Mouse (Mus musculus): ENCODE data around the gene Lpcat1. TPM values are rescaled to one million over a fixed set of nuclear protein-coding genes. Genes with fewer than 3 reads are reported as not detected.

The Lpcat1 gene
- polyA plus RNA-seq, 1 experiment from 2014 or later, result 77.9 TPM

- WGBS (ENCODE audit: insufficient replicate concordance), result 50% methylated on average over 15 of the region's 15 CpGs
- Histone ChIP-seq H3K9me3 (replicated peaks) (no peaks in the 10 kb centered on the region), H3K27ac (peak overlapping the region; percentile 76), H3K27me3 (no peaks in the 10 kb centered on the region), H3K9ac (peak overlapping the region; percentile 66), H3K4me2 (peak overlapping the region; percentile 38), H3K4me1 (replicated peaks) (peaks cover 67% of the 10 kb centered on the region), H3K4me3 (replicated peaks) (no peak overlapping the region), H3K36me3 (no peaks in the 10 kb centered on the region)
- DNase-seq (peak; percentile 49), ATAC-seq (ENCODE audit: low read depth) (peak; percentile 86)
Measured at GRCm38 (mm10) chr13:73433681-73434535, 33.1 kb upstream of the Lpcat1 start.

DNA sequence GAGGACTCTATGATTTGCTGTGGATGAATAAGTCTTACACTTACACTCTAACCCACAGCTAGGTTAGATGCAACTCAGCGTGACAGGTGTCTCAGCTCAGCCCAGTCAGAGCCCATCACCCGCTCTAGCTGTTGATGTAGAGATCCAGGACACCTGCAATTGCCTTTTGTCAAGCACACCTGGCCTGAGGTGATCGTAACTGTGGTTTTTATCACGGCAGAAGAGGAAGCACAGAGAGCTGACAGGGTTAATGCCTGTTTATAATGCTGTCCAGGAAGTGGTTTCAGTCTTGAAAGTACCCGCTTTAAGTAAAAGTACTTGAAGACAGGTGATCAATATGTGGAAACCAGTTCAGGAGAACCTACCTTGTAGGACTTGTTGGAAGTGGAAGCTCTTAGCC lies 32.3 kb upstream of the Lpcat1 start:
- Histone ChIP-seq H3K36me3 (no peaks in the 10 kb centered on the region), H3K4me3 (replicated peaks) (no peak overlapping the region), H3K4me1 (replicated peaks) (peaks cover 70% of the 10 kb centered on the region), H3K27ac (peak overlapping the region; percentile 77), H3K9ac (peak overlapping the region; percentile 66), H3K9me3 (replicated peaks) (no peaks in the 10 kb centered on the region), H3K4me2 (no peak overlapping the region), H3K27me3 (no peaks in the 10 kb centered on the region)
- 62% methylated on average over 5 of the region's 5 CpGs for WGBS (ENCODE audit: insufficient replicate concordance)
- no peak for DNase-seq
- no peak for ATAC-seq (ENCODE audit: low read depth)

DNA sequence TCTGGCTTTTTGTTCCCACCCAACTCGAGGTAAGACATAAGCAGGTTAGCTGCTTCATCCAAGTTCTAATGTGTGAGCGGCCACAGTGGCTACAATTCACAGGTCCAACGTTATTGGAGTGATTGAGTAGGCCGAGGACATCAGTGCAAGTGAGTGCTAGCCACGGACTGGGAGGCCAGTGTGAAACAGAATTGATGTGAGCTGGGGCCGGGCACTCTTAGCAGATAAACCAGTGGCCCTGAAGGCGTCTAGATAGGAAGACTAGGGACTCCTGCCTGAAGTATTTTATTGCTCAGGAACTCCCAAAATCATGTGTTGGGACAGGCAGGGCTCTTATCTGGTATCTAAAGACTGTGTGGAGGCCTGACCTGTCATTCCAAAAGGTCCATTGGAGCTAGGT lies 31.3 kb upstream of the Lpcat1 start:
- H3K4me1 ChIP-seq (replicated peaks), result peaks cover 77% of the 10 kb centered on the region
- ATAC-seq (ENCODE audit: low read depth) (peak; percentile 49), DNase-seq (no peak)
- H3K4me3 ChIP-seq (replicated peaks), result no peak overlapping the region
- peak overlapping the region; percentile 66 for H3K9ac ChIP-seq
- H3K27ac ChIP-seq, result peak overlapping the region; percentile 77
- WGBS (ENCODE audit: insufficient replicate concordance), result 53% methylated on average over 7 of the region's 7 CpGs
- no peaks in the 10 kb centered on the region for H3K36me3 ChIP-seq
- no peaks in the 10 kb centered on the region for H3K9me3 ChIP-seq (replicated peaks)
- H3K27me3 ChIP-seq, result no peaks in the 10 kb centered on the region
- H3K4me2 ChIP-seq, result no peak overlapping the region

DNA sequence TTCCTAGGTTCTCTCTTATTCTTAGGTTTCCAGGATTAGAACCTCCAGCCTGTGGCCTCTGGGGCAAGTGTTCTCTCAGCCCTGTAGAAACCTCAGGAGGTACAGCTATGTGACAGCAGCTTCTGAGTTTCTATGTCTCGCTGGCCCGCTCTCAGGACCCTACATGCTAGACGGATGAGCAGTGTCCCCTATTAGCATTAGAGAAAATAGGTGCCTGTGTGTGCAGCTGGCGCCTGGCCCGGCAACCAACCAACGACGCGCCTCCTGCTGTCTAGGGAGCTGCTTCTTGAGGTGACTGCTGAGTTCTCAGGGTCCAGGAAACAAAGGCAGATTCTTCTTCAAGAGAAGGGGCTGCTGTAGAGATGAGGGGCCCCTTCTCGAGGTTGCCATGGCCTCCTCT lies 27.9 kb upstream of the Lpcat1 start:
- H3K36me3 ChIP-seq, result no peaks in the 10 kb centered on the region
- H3K27me3 ChIP-seq, result no peaks in the 10 kb centered on the region
- peak overlapping the region; percentile 29; the same call in 1 of the 2 replicates for H3K9ac ChIP-seq
- DNase-seq, result no peak
- 78% methylated on average over 9 of the region's 9 CpGs for WGBS (ENCODE audit: insufficient replicate concordance)
- H3K9me3 ChIP-seq (replicated peaks), result no peaks in the 10 kb centered on the region
- no peak overlapping the region for H3K4me2 ChIP-seq
- ATAC-seq (ENCODE audit: low read depth), result no peak
- H3K4me1 ChIP-seq (replicated peaks), result peaks cover 78% of the 10 kb centered on the region
- H3K27ac ChIP-seq, result peak overlapping the region; percentile 63
- no peak overlapping the region for H3K4me3 ChIP-seq (replicated peaks)

- no peak overlapping the region for H3K4me3 ChIP-seq (replicated peaks)
- no peaks in the 10 kb centered on the region for H3K27me3 ChIP-seq
- 79% methylated on average over 4 of the region's 4 CpGs for WGBS (ENCODE audit: insufficient replicate concordance)
- DNase-seq (no peak), ATAC-seq (ENCODE audit: low read depth) (no peak)
- H3K4me1 ChIP-seq (replicated peaks), result peaks cover 78% of the 10 kb centered on the region
- H3K36me3 ChIP-seq, result no peaks in the 10 kb centered on the region
- H3K9me3 ChIP-seq (replicated peaks), result no peaks in the 10 kb centered on the region
- H3K4me2 ChIP-seq, result no peak overlapping the region
- H3K27ac ChIP-seq, result peak overlapping the region; percentile 99
- peak overlapping the region; percentile 44 for H3K9ac ChIP-seq
Measured at GRCm38 (mm10) chr13:73441032-73441431, 26.0 kb upstream of the Lpcat1 start.

DNA sequence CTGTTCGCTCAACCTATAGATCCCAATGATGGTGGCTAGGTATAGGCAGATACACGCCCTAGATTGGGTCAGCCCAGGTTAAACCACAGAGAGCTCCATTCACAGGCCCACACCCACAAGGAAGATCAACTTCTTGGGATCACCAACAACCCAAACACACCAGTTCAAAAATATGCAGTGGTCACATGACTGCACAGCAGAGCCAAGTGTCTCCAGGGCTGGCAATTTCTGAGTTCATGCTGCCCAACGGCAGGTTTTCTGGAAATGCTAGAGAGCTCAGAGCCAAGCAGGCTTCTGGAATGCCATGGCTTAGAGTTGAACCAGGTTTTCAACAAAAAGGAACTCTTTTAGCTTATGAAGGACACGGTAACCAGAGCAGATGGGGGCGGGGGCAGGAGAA lies 25.3 kb upstream of the Lpcat1 start:
- H3K27ac ChIP-seq, result peak overlapping the region; percentile 99
- 73% methylated on average over 5 of the region's 5 CpGs for WGBS (ENCODE audit: insufficient replicate concordance)
- H3K4me3 ChIP-seq (replicated peaks), result no peak overlapping the region

DNA sequence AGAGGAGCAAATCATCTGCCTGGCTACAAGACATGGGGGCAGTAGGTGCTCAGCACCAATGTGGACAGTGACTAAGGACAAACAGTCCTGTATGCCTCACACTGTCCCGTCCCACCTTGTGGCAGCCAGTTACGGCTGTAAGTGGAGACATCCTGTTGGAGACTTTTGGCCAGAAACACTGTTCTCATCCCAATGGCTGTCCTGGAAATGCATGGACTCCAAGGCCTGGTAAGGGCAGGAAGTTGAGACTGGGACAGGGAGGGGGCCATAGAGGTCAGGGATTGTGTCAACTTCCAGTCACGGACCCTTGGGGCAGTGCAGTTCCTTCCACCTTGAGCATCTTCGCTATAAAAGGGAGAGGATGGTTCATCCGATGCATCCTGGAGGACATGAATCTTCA lies 24.6 kb upstream of the Lpcat1 start:
- Histone ChIP-seq H3K27ac (peak overlapping the region; percentile 99), H3K4me2 (no peak overlapping the region), H3K9ac (peak overlapping the region; percentile 73), H3K4me1 (replicated peaks) (peaks cover 78% of the 10 kb centered on the region), H3K9me3 (replicated peaks) (no peaks in the 10 kb centered on the region), H3K4me3 (replicated peaks) (no peak overlapping the region), H3K36me3 (no peaks in the 10 kb centered on the region), H3K27me3 (no peaks in the 10 kb centered on the region)
- DNase-seq, result no peak
- 83% methylated on average over 5 of the region's 5 CpGs for WGBS (ENCODE audit: insufficient replicate concordance)
- ATAC-seq (ENCODE audit: low read depth), result no peak

More for the DNA sequence above, 25.3 kb upstream of the Lpcat1 start:
- ATAC-seq (ENCODE audit: low read depth) (no peak), DNase-seq (no peak)
- Histone ChIP-seq H3K9me3 (replicated peaks) (no peaks in the 10 kb centered on the region), H3K27me3 (no peaks in the 10 kb centered on the region), H3K4me2 (no peak overlapping the region), H3K4me1 (replicated peaks) (peaks cover 78% of the 10 kb centered on the region), H3K36me3 (no peaks in the 10 kb centered on the region), H3K9ac (peak overlapping the region; percentile 44)

DNA sequence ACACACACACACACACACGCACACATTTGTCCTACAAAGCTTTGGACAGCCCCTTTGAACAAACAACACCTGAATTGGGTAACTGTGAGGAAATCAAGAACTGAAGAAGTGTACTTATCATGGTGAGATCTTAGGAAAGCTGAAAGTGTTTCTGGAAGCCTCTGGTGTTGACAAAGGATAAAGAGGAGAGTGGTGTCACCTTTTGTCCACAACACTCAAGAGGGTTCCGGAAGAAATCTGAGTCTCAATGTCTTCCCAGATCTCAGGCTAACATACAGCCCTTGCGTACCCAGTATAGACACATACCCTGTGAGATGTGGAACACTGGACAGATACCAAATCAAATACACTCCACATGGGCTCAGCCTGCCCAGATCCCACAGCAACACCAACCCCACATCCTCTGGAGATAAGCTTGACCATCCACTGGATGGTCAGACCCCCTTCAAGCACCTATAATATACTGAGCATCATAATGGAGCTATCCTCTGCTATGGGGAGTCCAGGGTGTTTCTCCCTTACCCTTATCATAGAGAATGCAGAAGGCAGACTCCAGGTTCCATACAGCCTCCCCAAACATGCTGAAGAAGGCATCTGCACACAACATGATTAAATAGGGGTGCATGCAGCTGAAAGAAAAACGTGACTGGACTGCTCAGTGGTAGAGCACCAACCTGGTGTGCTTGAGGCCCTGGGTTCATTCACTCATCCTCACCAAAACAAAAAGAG lies 23.7 kb upstream of the Lpcat1 start:
- Histone ChIP-seq H3K9ac (peak overlapping the region; percentile 73), H3K4me3 (replicated peaks) (0 out of 2 replicates have a peak overlapping the region, but pooled peaks have one; percentile 7), H3K36me3 (no peaks in the 10 kb centered on the region), H3K27ac (peak overlapping the region; percentile 99), H3K27me3 (no peaks in the 10 kb centered on the region), H3K4me2 (peak overlapping the region; percentile 54), H3K9me3 (replicated peaks) (no peaks in the 10 kb centered on the region), H3K4me1 (replicated peaks) (peaks cover 86% of the 10 kb centered on the region)
- ATAC-seq (ENCODE audit: low read depth) (peak; percentile 91), DNase-seq (peak; percentile 73)
- 48% methylated on average over 4 of the region's 4 CpGs for WGBS (ENCODE audit: insufficient replicate concordance)

DNA sequence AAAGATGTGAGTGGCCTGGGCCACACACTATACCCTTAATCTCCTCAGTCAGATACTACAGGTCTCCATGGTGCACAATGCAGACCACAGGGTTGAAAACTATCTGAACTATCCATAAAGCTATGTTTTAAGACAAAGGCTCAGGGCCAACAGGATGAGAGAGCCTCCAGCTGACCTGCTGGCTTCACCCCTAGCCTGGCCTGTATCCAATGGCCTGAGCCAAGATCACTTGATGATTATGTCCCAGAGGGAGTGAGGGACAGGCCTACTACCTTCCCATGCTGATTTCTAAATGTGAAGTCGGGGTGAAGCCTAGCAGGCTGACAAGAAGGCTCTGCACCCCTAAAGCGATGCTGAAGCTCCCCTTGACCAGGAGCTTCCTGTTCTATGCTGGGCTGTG lies 21.9 kb upstream of the Lpcat1 start:
- H3K9me3 ChIP-seq (replicated peaks), result no peaks in the 10 kb centered on the region
- H3K4me3 ChIP-seq (replicated peaks), result no peak overlapping the region
- DNase-seq, result no peak
- peak overlapping the region; percentile 73 for H3K9ac ChIP-seq
- no peak for ATAC-seq (ENCODE audit: low read depth)
- no peaks in the 10 kb centered on the region for H3K36me3 ChIP-seq
- WGBS (ENCODE audit: insufficient replicate concordance), result 70% methylated on average over 2 of the region's 2 CpGs
- peak overlapping the region; percentile 99 for H3K27ac ChIP-seq
- peaks cover 95% of the 10 kb centered on the region for H3K4me1 ChIP-seq (replicated peaks)
- peak overlapping the region; percentile 66; the same call in 1 of the 2 replicates for H3K4me2 ChIP-seq
- H3K27me3 ChIP-seq, result no peaks in the 10 kb centered on the region

GRCm38 (mm10) chr13:73446076-73446475 lies 20.9 kb upstream of the Lpcat1 start:
- ATAC-seq (ENCODE audit: low read depth) (peak; percentile 81), DNase-seq (peak; percentile 74)
- no peaks in the 10 kb centered on the region for H3K36me3 ChIP-seq
- H3K4me2 ChIP-seq, result peak overlapping the region; percentile 66
- no peaks in the 10 kb centered on the region for H3K9me3 ChIP-seq (replicated peaks)
- H3K9ac ChIP-seq, result peak overlapping the region; percentile 73
- H3K4me3 ChIP-seq (replicated peaks), result peak overlapping the region; percentile 22
- WGBS (ENCODE audit: insufficient replicate concordance), result 10% methylated on average over 2 of the region's 2 CpGs
- peak overlapping the region; percentile 99 for H3K27ac ChIP-seq
- H3K27me3 ChIP-seq, result no peaks in the 10 kb centered on the region
- peaks cover 95% of the 10 kb centered on the region for H3K4me1 ChIP-seq (replicated peaks)

DNA sequence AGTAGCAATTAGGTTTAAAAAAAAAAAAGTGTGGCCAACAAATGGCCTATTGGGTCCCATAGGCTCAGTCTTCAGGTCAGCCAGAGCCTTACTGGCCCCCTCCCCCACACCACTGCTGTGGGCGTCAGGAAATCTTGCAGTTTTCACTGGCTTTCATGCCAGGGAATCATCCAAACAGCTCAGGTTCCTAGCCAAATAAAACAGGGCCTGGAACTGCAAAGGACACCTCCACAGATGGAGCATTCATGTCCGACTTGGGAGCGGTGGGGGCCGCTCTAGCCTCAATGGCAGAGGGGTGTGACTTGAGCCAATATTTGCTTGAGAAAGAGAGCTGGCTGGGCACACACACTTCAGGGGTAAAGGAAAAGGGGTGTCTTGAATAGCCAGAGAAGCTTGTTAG lies 20.5 kb upstream of the Lpcat1 start:
- no peak for DNase-seq
- H3K4me2 ChIP-seq, result peak overlapping the region; percentile 66
- H3K9me3 ChIP-seq (replicated peaks), result no peaks in the 10 kb centered on the region
- peak overlapping the region; percentile 22 for H3K4me3 ChIP-seq (replicated peaks)
- H3K9ac ChIP-seq, result peak overlapping the region; percentile 73
- H3K27me3 ChIP-seq, result no peaks in the 10 kb centered on the region
- ATAC-seq (ENCODE audit: low read depth), result no peak
- peaks cover 93% of the 10 kb centered on the region for H3K4me1 ChIP-seq (replicated peaks)
- 52% methylated on average over 4 of the region's 4 CpGs for WGBS (ENCODE audit: insufficient replicate concordance)
- no peaks in the 10 kb centered on the region for H3K36me3 ChIP-seq
- peak overlapping the region; percentile 99 for H3K27ac ChIP-seq

Measured in liver, embryonic 13.5 days (tissue).